Mouse (Mus musculus) forebrain, embryonic 11.5 days (tissue): ENCODE results near the gene Padi1. TPM values are rescaled to one million over a fixed set of nuclear protein-coding genes. Genes with fewer than 3 reads are reported as not detected.

Experiments used
- ATAC-seq: fragments of 200-750 bp; cut with Nextera tagmentation; replicated peaks from 2 replicates; pipeline ENCODE4 v1.8.0; 2017; ENCODE audit warnings: moderate TSS enrichment; ENCODE audit not compliant: low FRiP score
- DNase-seq: peaks from one replicate; pipeline ENCODE4 v3.0.0-alpha.2; 2017; ENCODE audit warnings: low spot score
- H3K27ac ChIP-seq: fragments of 300-500 bp; sonication (generic); 2 replicates; pipeline ENCODE4 v1.5.1; 2014; ENCODE audit warnings: low read depth, low read length
- H3K27me3 ChIP-seq: fragments of 300-500 bp; sonication (generic); 2 replicates; pipeline ENCODE4 v1.6.1; 2014; ENCODE audit warnings: mild to moderate bottlenecking, low read length, mixed read lengths; ENCODE audit not compliant: control insufficient read depth, insufficient read depth
- H3K36me3 ChIP-seq: fragments of 300-500 bp; sonication (generic); 2 replicates; pipeline ENCODE4 v1.6.1; 2014; ENCODE audit warnings: mild to moderate bottlenecking, low read length, moderate library complexity, mixed read lengths; ENCODE audit not compliant: control insufficient read depth, insufficient read depth
- H3K4me1 ChIP-seq: fragments of 300-500 bp; sonication (generic); replicated peaks from 2 replicates; pipeline ENCODE4 v1.6.1; 2014; ENCODE audit warnings: low read length, mixed read lengths; ENCODE audit not compliant: control insufficient read depth, insufficient read depth
- H3K4me2 ChIP-seq: fragments of 300-500 bp; sonication (generic); 2 replicates; pipeline ENCODE4 v1.6.1; 2014; ENCODE audit warnings: low read depth, mild to moderate bottlenecking, low read length, moderate library complexity, mixed read lengths; ENCODE audit not compliant: severe bottlenecking
- H3K4me3 ChIP-seq: fragments of 300-500 bp; sonication (generic); 2 replicates; pipeline ENCODE4 v1.5.1; 2014; ENCODE audit warnings: low read depth, low read length
- H3K9ac ChIP-seq: fragments of 300-500 bp; sonication (generic); 2 replicates; pipeline ENCODE4 v1.6.1; 2014; ENCODE audit warnings: low read length
- H3K9me3 ChIP-seq: fragments of 300-500 bp; sonication (generic); 2 replicates; pipeline ENCODE4 v1.6.1; 2016; ENCODE audit warnings: low read length, mixed read lengths; ENCODE audit not compliant: control insufficient read depth
- WGBS: fragments of 180-500 bp; shearing (Covaris S2); extraction: QIAGEN DNeasy Blood & Tissue Kit; methylation state at CpG from one replicate; pipeline ENCODE4 v1.1.7; 2014; 5-methylcytosine and 5-hydroxymethylcytosine counted together
- polyA plus RNA-seq: library from polyadenylated mRNA; unstranded; fragments of >200 nt; fragmentation: Nextera tagmentation; extraction: Ambion mirVana; gene quantifications from 2 replicates; pipeline ENCODE4 v1.2.1, GENCODE M21; 2014

The Padi1 gene
- polyA plus RNA-seq, 1 experiment from 2014 or later = not detected

DNA sequence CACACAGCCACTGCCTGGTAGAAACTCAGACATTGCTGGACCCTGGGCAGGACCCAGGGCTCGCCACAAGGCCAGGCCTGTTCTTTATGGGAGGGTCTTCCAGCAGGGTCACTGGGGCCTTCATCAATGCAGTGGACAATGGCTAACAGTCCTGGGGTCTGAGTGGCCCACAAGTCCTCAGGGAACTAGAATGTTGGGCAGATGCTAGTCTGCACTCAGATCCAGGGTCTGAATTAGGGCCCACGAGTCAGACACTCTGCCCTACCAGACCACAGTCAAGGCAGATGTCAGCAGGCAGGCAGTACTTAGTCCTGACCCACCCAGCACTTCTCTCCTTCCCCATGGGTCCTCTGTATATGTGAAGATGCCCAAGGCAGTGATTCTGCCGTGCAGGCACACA is 25.8 kb upstream of the Padi1 start:
- Histone ChIP-seq H3K27ac (no peak overlapping the region), H3K4me1 (0 out of 2 replicates have a peak, but pooled peaks cover 3% of the 10 kb centered on the region), H3K27me3 (no peaks in the 10 kb centered on the region; the same call in 1 of the 2 replicates), H3K9ac (no peak overlapping the region), H3K4me2 (no peak overlapping the region), H3K36me3 (no peaks in the 10 kb centered on the region), H3K4me3 (no peak overlapping the region), H3K9me3 (no peaks in the 10 kb centered on the region)
- WGBS = 84% methylated on average over 3 of the region's 3 CpGs
- no peak for ATAC-seq
- DNase-seq = no peak

DNA sequence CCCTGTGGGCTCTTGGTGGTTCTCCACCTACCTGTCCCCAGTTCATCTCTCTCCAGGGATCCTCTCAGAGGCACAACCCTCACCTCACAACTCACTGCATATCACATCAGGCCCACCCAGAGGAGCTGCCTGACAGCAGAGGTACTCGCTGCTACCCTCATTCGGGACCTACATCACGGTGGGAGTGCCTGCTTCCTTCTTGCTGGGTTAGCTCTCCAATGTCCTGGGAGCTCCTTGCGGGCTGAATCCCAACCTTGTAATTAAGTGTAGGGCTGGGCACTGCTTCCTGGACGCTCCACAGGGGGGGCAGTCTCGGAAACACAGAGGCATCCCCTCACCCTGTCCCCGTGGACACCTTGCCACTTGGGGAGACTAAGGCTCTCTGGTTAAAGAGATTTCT is 25.3 kb upstream of the Padi1 start:
- Histone ChIP-seq H3K4me3 (no peak overlapping the region), H3K9ac (no peak overlapping the region), H3K27ac (no peak overlapping the region), H3K36me3 (no peaks in the 10 kb centered on the region), H3K27me3 (no peaks in the 10 kb centered on the region; the same call in 1 of the 2 replicates), H3K9me3 (no peaks in the 10 kb centered on the region), H3K4me2 (no peak overlapping the region), H3K4me1 (0 out of 2 replicates have a peak, but pooled peaks cover 3% of the 10 kb centered on the region)
- DNase-seq (peak; percentile 32), ATAC-seq (no peak)
- 83% methylated on average over 7 of the region's 7 CpGs for WGBS

DNA sequence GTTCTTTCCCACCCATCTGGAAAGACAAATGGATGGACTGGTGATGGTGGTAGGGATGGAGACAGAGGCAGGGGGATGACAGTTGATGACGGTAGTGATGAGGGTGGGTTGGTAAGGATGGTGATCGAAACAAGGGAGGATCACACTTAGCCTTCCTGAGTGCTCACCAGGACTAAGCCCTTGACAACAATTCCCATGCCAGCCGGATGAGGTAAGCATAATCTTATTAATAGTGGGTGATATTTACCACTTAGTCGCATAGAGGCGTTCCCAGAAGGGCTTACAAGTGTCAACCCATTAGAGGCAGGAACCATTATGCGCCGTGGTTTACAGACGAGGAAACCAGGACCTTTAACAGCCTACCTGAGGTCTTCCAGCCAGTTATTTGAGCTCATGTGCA is 24.4 kb upstream of the Padi1 start:
- Histone ChIP-seq H3K4me3 (no peak overlapping the region), H3K27ac (no peak overlapping the region), H3K9ac (no peak overlapping the region), H3K4me2 (no peak overlapping the region), H3K4me1 (0 out of 2 replicates have a peak, but pooled peaks cover 3% of the 10 kb centered on the region), H3K27me3 (no peaks in the 10 kb centered on the region; the same call in 1 of the 2 replicates), H3K36me3 (no peaks in the 10 kb centered on the region), H3K9me3 (no peaks in the 10 kb centered on the region)
- WGBS = 87% methylated on average over 8 of the region's 8 CpGs
- ATAC-seq (no peak), DNase-seq (no peak)

DNA sequence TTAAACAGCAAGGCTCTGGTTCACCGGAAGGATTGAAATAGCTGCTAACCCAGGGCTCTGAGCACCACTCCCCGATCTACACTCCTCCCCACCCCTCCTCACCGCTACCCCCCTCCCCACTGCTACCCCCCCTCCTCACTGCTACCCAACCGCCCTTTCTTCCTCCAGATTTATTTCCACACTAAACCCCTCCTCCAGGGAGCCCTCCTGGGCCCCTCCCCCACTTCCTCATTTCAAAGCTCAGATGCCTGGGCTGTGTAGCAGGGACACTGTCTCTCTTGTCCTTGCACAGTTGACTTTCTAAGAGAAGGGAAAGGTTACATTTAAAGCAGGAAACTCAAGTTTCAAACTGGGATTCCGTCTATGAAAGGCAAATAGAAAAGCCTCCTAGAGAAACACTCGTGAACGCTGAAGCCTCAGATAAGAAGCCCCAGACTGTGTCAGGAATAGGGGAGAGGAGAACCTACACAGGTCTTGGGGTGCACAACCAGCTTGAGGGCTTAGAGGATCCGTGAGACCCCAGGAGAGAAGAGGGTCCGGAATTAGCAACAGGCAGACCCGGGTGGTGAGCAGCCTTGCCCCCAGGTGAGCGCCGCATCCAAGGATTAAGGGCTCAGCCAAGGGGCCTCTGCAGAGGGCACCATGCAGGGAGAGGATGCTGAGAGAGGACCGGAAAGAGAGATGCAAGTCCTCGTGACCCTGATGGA is 23.1 kb upstream of the Padi1 start:
- Histone ChIP-seq H3K9ac (no peak overlapping the region), H3K27me3 (no peaks in the 10 kb centered on the region; the same call in 1 of the 2 replicates), H3K9me3 (no peaks in the 10 kb centered on the region), H3K4me2 (peak overlapping the region; percentile 24; the same call in 1 of the 2 replicates), H3K36me3 (no peaks in the 10 kb centered on the region), H3K4me1 (0 out of 2 replicates have a peak, but pooled peaks cover 3% of the 10 kb centered on the region), H3K27ac (no peak overlapping the region), H3K4me3 (no peak overlapping the region)
- ATAC-seq = no peak
- no peak for DNase-seq
- 2% methylated on average over 14 of the region's 14 CpGs for WGBS

DNA sequence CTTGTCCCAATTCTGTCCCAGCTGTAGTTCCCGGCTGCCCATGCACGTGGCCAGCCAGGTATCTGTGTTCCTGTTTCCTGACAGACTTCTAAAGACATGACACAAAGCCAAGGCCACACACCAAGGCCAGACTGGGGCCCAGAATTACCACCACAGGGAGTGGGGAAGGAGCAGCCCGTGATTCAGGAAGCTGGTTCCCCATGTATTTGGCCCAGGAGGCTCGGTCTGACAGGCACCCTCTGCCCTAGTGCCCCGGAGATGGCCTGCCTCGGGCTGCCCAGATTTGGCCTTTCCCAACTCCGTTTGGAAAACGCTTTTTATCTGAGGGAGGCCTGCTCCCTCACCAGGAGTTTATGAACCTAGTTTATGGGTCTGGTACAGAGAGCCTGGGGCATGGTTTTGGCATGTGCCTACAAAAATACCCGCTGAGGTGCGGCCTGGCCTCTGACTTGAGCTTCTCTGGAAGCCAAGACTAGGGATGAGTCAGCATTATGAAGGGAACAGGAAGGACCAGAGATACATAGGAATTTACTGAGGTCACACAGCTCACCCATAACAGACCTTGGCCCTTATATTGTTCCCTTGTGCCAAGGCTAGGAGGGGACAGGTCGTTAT is 16.6 kb upstream of the Padi1 start:
- WGBS = 83% methylated on average over 11 of the region's 11 CpGs
- H3K36me3 ChIP-seq = no peaks in the 10 kb centered on the region
- no peak for DNase-seq
- ATAC-seq = no peak
- no peaks in the 10 kb centered on the region for H3K9me3 ChIP-seq
- no peak overlapping the region for H3K9ac ChIP-seq
- no peak overlapping the region for H3K27ac ChIP-seq
- H3K4me3 ChIP-seq = no peak overlapping the region
- no peaks in the 10 kb centered on the region for H3K27me3 ChIP-seq
- no peaks in the 10 kb centered on the region; the same call in 1 of the 2 replicates for H3K4me1 ChIP-seq
- no peak overlapping the region for H3K4me2 ChIP-seq

DNA sequence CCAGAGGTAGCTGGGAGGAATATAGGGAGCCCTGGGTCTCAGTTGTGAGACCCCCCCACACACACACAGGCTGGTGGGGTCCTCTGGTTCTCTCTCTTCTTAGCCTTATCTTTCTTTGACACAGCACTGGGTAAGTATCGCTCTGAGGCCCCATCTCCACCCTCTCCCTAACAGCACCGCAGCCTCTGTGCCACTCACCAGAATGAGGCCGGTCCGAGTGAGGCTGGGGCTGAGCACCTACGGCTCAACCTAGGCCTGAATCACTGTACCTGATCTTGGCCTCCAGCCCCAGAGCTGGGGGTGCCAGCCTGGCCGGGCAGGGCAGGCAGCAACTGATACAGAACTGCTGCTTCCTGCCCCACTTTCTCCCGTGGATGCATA is 15.2 kb upstream of the Padi1 start:
- Histone ChIP-seq H3K27ac (no peak overlapping the region), H3K4me1 (no peaks in the 10 kb centered on the region; the same call in 1 of the 2 replicates), H3K27me3 (no peaks in the 10 kb centered on the region), H3K9me3 (no peaks in the 10 kb centered on the region), H3K36me3 (no peaks in the 10 kb centered on the region), H3K4me2 (no peak overlapping the region), H3K9ac (no peak overlapping the region), H3K4me3 (no peak overlapping the region)
- DNase-seq (no peak), ATAC-seq (no peak)
- WGBS = 85% methylated on average over 7 of the region's 7 CpGs

DNA sequence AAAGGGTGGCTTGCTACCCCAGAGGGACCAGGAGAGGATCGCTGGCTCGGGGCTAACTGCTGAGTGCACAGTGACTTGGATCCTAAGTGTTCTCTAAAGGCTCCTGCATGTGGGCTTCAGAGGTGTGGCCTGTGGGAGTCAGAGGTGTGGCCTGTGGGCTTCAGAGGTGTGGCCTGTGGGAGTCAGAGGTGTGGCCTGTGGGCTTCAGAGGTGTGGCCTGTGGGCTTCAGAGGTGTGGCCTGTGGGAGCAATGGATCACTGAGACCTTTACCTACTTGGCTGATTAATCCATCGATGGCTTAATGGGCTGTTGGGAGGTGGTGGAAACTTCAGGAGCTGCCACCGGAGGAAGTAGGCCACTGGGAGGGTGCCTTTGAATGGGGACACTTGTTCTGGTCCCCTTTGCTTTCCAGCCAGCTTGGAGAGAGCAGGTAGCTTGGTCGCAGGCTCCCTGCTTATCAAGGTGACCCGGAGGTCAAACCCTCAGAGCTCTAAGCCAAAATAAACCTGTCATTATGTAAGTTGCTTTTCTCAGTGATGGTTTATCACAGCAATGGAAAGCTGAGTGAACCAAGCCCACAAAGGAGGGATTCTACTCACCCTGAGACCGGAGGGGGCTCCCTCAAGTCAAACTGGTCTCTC is 14.7 kb upstream of the Padi1 start:
- DNase-seq (no peak), ATAC-seq (no peak)
- WGBS = 60% methylated on average over 7 of the region's 7 CpGs
- no peaks in the 10 kb centered on the region for H3K27me3 ChIP-seq
- H3K9me3 ChIP-seq = no peaks in the 10 kb centered on the region
- no peak overlapping the region for H3K4me2 ChIP-seq
- H3K36me3 ChIP-seq = no peaks in the 10 kb centered on the region
- H3K4me1 ChIP-seq = no peaks in the 10 kb centered on the region; the same call in 1 of the 2 replicates
- H3K27ac ChIP-seq = no peak overlapping the region
- H3K9ac ChIP-seq = no peak overlapping the region
- H3K4me3 ChIP-seq = no peak overlapping the region

DNA sequence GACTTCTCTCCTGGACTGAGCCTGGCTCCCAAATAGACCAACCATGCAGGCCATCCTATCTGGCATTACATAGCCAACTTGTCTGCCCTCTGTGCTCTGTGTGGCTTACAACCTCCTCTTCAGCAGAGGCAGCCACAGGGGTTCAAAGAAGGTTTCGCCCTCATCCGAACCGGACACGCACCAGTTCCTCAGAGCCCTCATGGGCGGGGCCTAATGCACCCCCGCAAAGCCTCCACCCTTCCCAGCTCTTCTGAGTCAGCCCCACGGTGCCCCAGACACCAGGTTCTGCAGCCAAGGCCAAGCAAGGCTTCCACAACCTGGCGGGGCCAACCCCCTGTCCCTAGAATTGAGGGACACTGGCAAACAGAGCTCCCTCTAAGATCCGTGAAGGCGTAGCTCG is 13.7 kb upstream of the Padi1 start:
- H3K4me1 ChIP-seq = no peaks in the 10 kb centered on the region; the same call in 1 of the 2 replicates
- H3K9me3 ChIP-seq = no peaks in the 10 kb centered on the region
- H3K4me3 ChIP-seq = no peak overlapping the region
- H3K27me3 ChIP-seq = no peaks in the 10 kb centered on the region
- H3K36me3 ChIP-seq = no peaks in the 10 kb centered on the region
- H3K4me2 ChIP-seq = no peak overlapping the region
- H3K9ac ChIP-seq = no peak overlapping the region
- 83% methylated on average over 11 of the region's 11 CpGs for WGBS
- H3K27ac ChIP-seq = no peak overlapping the region
- ATAC-seq (no peak), DNase-seq (no peak)
